Mouse (Mus musculus) C2C12 (cell line): ENCODE data around the gene Mrpl34. TPM values are rescaled to one million over a fixed set of nuclear protein-coding genes. Genes with fewer than 3 reads are reported as not detected.

Experiments
- H3K27me3 ChIP-seq: one replicate; pipeline ENCODE4 v1.6.1; 2011; ENCODE audit not compliant: control insufficient read depth, insufficient read depth, insufficient read length
- H3K36me3 ChIP-seq: one replicate; pipeline ENCODE4 v1.6.1; 2011; ENCODE audit not compliant: control insufficient read depth, insufficient read depth
- H3K4me3 ChIP-seq: one replicate; pipeline ENCODE4 v1.5.1; 2011; ENCODE audit warnings: mild to moderate bottlenecking, control low read depth; ENCODE audit not compliant: poor library complexity, insufficient read depth, severe bottlenecking
- H3K79me2 ChIP-seq: one replicate; pipeline ENCODE4 v1.6.1; 2011; ENCODE audit not compliant: control insufficient read depth, insufficient read depth
- H3K79me3 ChIP-seq: one replicate; pipeline ENCODE4 v1.6.1; 2011; ENCODE audit warnings: low read depth, control low read depth
- H3ac ChIP-seq: one replicate; pipeline ENCODE3; 2011; ENCODE audit warnings: low read depth; ENCODE audit not compliant: control insufficient read depth, insufficient read length
- CEBPB ChIP-seq: IDR thresholded peaks from one replicate; pipeline ENCODE4 v1.6.1; 2011; ENCODE audit warnings: low read depth, mild to moderate bottlenecking, control low read depth, moderate library complexity
- CTCF ChIP-seq: IDR thresholded peaks from one replicate; pipeline ENCODE4 v1.5.1; 2011; ENCODE audit not compliant: control insufficient read depth, insufficient read depth, insufficient read length
- FOSL1 ChIP-seq: IDR thresholded peaks from one replicate; pipeline ENCODE4 v1.8.0; 2011; ENCODE audit warnings: mild to moderate bottlenecking, low read length; ENCODE audit not compliant: poor library complexity, insufficient read depth, severe bottlenecking
- MAX ChIP-seq: IDR thresholded peaks from one replicate; pipeline ENCODE4 v1.6.1; 2011; ENCODE audit warnings: mild to moderate bottlenecking, control low read depth
- MYOD1 ChIP-seq: IDR thresholded peaks from one replicate; pipeline ENCODE4 v1.6.1; 2011; ENCODE audit warnings: low read depth; ENCODE audit not compliant: control insufficient read depth, insufficient read length
- MYOG ChIP-seq: IDR thresholded peaks from one replicate; pipeline ENCODE4 v1.6.1; 2011; ENCODE audit not compliant: control insufficient read depth, insufficient read length; ENCODE audit errors: extremely low read depth
- USF1 ChIP-seq: IDR thresholded peaks from one replicate; pipeline ENCODE4 v1.6.1; 2011; ENCODE audit warnings: low read depth, mild to moderate bottlenecking, control low read depth, moderate library complexity
- polyA plus RNA-seq: library from polyadenylated mRNA; unstranded; fragments of >200 nt; fragmentation: generic; extraction: Trizol; gene quantifications from one replicate; pipeline ENCODE4 v1.2.1, GENCODE M21; 2012; ENCODE audit warnings: missing spikeins

The Mrpl34 gene
- polyA plus RNA-seq, 1 experiment: 121 TPM

- Histone ChIP-seq H3K4me3 (no peak overlapping the region), H3K36me3 (peaks cover 23% of the 10 kb centered on the region), H3K27me3 (no peaks in the 10 kb centered on the region), H3K79me2 (peaks cover 42% of the 10 kb centered on the region), H3ac (peak overlapping the region; percentile 83), H3K79me3 (peaks cover 18% of the 10 kb centered on the region)
- TF ChIP-seq FOSL1 (no peak), CTCF (no peak), MAX (no peak), MYOG (no peak), CEBPB (no peak), MYOD1 (no peak), USF1 (no peak)
These were observed 5.6 kb downstream of the Mrpl34 start for GRCm38 (mm10) chr8:71470146-71470912.

DNA sequence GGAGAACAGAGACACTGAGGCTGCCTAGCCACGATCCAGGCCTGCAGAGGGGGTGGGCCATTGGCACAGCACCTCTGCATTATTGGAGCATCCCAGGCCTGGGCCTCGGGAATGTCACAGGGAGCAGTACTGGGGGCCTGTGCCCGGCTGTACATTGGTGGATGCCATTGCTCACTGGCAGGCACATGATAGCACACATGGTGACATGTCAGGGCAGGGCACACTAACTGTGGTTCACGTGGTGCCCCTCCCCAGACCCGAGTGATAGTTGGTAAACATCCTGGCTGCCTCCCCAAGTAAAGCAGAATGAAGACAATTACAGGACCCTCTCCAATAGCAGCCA, 6.1 kb downstream of the Mrpl34 start:
- TF ChIP-seq USF1 (no peak), MYOG (no peak), MYOD1 (no peak), CTCF (no peak), MAX (no peak), CEBPB (no peak), FOSL1 (no peak)
- H3K79me3 ChIP-seq: peaks cover 18% of the 10 kb centered on the region
- H3K27me3 ChIP-seq: no peaks in the 10 kb centered on the region
- H3K4me3 ChIP-seq: no peak overlapping the region
- H3K79me2 ChIP-seq: peaks cover 36% of the 10 kb centered on the region
- H3K36me3 ChIP-seq: peaks cover 26% of the 10 kb centered on the region
- peak overlapping the region; percentile 32 for H3ac ChIP-seq

DNA sequence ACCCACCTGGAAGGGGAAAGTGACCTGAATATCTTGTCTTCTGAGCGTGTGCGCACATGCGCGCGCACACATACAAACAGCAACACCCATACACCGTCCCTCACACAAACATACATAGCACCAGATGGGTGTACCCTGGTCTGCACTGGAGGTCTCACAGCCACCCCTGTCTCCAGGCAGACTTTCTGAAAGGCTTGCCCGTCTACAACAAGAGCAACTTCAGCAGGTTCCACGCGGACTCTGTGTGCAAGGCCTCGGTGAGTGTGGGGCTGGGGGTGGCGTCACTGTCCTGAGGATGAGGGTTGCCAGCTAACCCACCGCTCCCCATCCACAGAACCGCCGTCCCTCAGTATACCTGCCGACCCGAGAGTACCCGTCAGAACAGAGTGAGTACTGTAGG, 7.1 kb downstream of the Mrpl34 start:
- Histone ChIP-seq H3K36me3 (peaks cover 24% of the 10 kb centered on the region), H3K79me2 (peaks cover 33% of the 10 kb centered on the region), H3ac (no peak overlapping the region), H3K79me3 (peaks cover 18% of the 10 kb centered on the region), H3K27me3 (no peaks in the 10 kb centered on the region), H3K4me3 (no peak overlapping the region)
- TF ChIP-seq MAX (no peak), MYOD1 (no peak), FOSL1 (no peak)

DNA sequence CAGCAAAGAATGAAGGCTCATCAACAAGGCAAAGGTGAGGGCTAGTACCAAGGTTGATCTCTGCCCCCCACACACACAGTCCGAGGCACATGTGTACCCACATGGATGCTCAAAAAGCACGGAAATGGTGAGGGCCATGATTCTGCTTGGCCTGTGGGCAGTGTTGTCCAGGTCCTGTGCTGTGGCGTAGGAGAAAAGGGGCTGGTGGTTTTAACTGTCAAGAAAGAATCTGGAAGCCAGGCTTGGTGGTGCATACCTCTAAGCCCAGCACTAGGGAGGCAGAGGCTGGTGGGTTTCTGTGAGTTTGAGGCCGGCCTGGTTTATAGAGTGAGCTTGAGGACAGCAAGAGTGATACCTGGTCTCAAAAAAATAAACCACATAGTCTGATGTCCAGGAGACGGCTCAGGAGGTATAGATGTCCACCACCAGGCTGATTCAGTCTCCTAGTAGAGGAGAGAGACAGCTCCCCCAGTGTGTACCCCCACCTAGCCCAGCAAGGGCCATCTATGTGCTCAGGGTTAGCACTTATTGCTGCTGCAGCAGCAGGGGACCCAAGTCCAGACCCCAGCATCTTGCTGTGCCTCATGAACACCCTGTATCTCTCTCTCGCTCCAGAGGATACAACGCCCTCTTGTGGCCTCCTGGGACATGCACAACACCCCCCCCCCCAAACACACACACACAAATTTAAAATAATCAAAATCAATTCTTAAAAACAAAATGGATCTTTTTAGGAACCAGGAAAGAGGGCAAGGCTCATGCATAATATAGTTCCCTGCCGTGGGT, 8.0 kb downstream of the Mrpl34 start:
- Histone ChIP-seq H3K79me2 (peaks cover 33% of the 10 kb centered on the region), H3K4me3 (no peak overlapping the region), H3K79me3 (peaks cover 18% of the 10 kb centered on the region), H3ac (no peak overlapping the region), H3K36me3 (peaks cover 24% of the 10 kb centered on the region), H3K27me3 (no peaks in the 10 kb centered on the region)
- TF ChIP-seq CEBPB: no peak
- TF ChIP-seq MYOD1: no peak
- TF ChIP-seq USF1: no peak
- TF ChIP-seq MAX: no peak
- TF ChIP-seq MYOG: no peak
- TF ChIP-seq CTCF: no peak
- TF ChIP-seq FOSL1: no peak

DNA sequence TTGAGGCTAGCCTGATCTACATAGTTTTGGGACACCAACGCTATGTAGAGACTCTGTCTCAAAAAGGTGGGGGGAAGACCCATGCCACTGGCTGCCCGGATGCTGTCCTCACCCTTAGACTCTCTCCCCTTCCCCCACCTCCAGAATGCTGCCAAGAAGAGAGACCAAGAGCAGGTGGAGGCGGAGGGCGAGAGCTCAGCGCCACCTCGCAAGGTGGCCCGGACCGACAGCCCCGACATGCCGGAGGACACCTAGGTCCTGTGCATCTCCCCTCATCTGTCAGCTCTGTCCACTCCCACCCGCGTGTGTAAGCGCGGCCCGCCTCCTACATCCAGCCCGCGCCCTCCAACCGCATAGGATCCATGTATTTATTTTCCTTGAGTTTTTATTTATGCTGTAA, 9.6 kb downstream of the Mrpl34 start:
- H3K4me3 ChIP-seq: no peak overlapping the region
- peaks cover 29% of the 10 kb centered on the region for H3K36me3 ChIP-seq
- peaks cover 17% of the 10 kb centered on the region for H3K79me3 ChIP-seq
- TF ChIP-seq MAX: no peak
- no peak for TF ChIP-seq MYOD1
- no peak for TF ChIP-seq MYOG
- no peak for TF ChIP-seq USF1
- TF ChIP-seq CTCF: no peak
- TF ChIP-seq CEBPB: no peak
- no peak for TF ChIP-seq FOSL1
- H3K27me3 ChIP-seq: no peaks in the 10 kb centered on the region
- peaks cover 30% of the 10 kb centered on the region for H3K79me2 ChIP-seq
- no peak overlapping the region for H3ac ChIP-seq
